Comparison of ENCODE assay signal across 8 mouse cellular contexts in genomic region chr13:58588655-58589516, GRCm38 (mm10). TPM values are rescaled to one million over a fixed set of nuclear protein-coding genes. Genes with fewer than 3 reads are reported as not detected.
DNase-seq lines count a peak whose midpoint lies in the region; ATAC-seq and TF ChIP-seq lines count a peak whose summit lies in the region.

No protein-coding gene starts in this region.

- no peaks in the 10 kb centered on the region for H3K9me3 ChIP-seq in heart, embryonic 13.5 days
- H3K9me3 ChIP-seq in intestine, embryonic 15.5 days, result no peaks in the 10 kb centered on the region
- no peaks in the 10 kb centered on the region for H3K9me3 ChIP-seq in lung, postnatal 0 days (ENCODE audit: low read length)

- 0 out of 2 replicates have a peak, but pooled peaks cover 12% of the 10 kb centered on the region for H3K27me3 ChIP-seq in heart, embryonic 13.5 days (replicated peaks)
- no peaks in the 10 kb centered on the region for H3K27me3 ChIP-seq in intestine, embryonic 15.5 days (replicated peaks)
- H3K27me3 ChIP-seq in lung, postnatal 0 days (replicated peaks; ENCODE audit: insufficient read depth, low read length), result no peaks in the 10 kb centered on the region

- H3K4me1 ChIP-seq in heart, embryonic 13.5 days, result 0 out of 2 replicates have a peak, but pooled peaks cover 3% of the 10 kb centered on the region
- no peaks in the 10 kb centered on the region for H3K4me1 ChIP-seq in intestine, embryonic 15.5 days (replicated peaks)
- no peaks in the 10 kb centered on the region for H3K4me1 ChIP-seq in lung, postnatal 0 days (ENCODE audit: insufficient read depth, low read depth, low read length)

- TF ChIP-seq EP300 in lung, postnatal 0 days (IDR thresholded peaks at IDR 0.05), result no peak

- H3K9ac ChIP-seq in heart, embryonic 13.5 days, result peak overlapping the region; percentile 58; the same call in 1 of the 2 replicates
- no peak overlapping the region for H3K9ac ChIP-seq in intestine, embryonic 15.5 days
- H3K9ac ChIP-seq in lung, postnatal 0 days (replicated peaks; ENCODE audit: low read depth), result no peak overlapping the region

- intact Hi-C loops in heart, postnatal 10 days (cut with DNase I), result loop anchor here (1.0 kb wide), 1 partner anchor 301 kb away; no protein-coding TSS in a partner anchor
- intact Hi-C loops in gastrocnemius, postnatal 36 days (cut with DNase I), result loop anchor here (2.0 kb wide), 1 partner anchor 300 kb away; no protein-coding TSS in a partner anchor

- no peak for DNase-seq in heart, postnatal 10 days
- peak; percentile 57 for DNase-seq in brain, embryonic 18.5 days (ENCODE audit: low read depth, low spot score)
- DNase-seq in lung, postnatal 0 days (ENCODE audit: low spot score), result no peak
- DNase-seq in telencephalon, adult 2 months (ENCODE audit: low read depth, low spot score), result peak; percentile 55
- no peak for DNase-seq in gastrocnemius, postnatal 36 days
- no peak for DNase-seq in urinary bladder, postnatal 4 days (ENCODE audit: low spot score in 2 of 2)

- H3K4me3 ChIP-seq in heart, embryonic 13.5 days, result peak overlapping the region; percentile 25
- H3K4me3 ChIP-seq in intestine, embryonic 15.5 days (replicated peaks), result no peak overlapping the region
- H3K4me3 ChIP-seq in lung, postnatal 0 days (ENCODE audit: low read depth, low read length), result no peak overlapping the region

- H3K36me3 ChIP-seq in heart, embryonic 13.5 days, result no peaks in the 10 kb centered on the region
- H3K36me3 ChIP-seq in intestine, embryonic 15.5 days, result no peaks in the 10 kb centered on the region
- no peaks in the 10 kb centered on the region for H3K36me3 ChIP-seq in lung, postnatal 0 days (ENCODE audit: insufficient read depth, low read length)

- H3K4me2 ChIP-seq in heart, embryonic 13.5 days, result peak overlapping the region; percentile 58
- H3K4me2 ChIP-seq in intestine, embryonic 15.5 days (replicated peaks), result peak overlapping the region; percentile 45
- H3K4me2 ChIP-seq in lung, postnatal 0 days (replicated peaks; ENCODE audit: low read depth, low read length), result peak overlapping the region; percentile 44

- 49% methylated on average over 15 of the region's 15 CpGs for WGBS in heart, embryonic 13.5 days
- WGBS in intestine, embryonic 15.5 days, result 57% methylated on average over 15 of the region's 15 CpGs
- 50% methylated on average over 15 of the region's 15 CpGs for WGBS in lung, postnatal 0 days

- TF ChIP-seq CTCF in lung, postnatal 0 days (IDR thresholded peaks at IDR 0.05), result no peak

- ATAC-seq in heart, embryonic 13.5 days (ENCODE audit: extremely low read depth, insufficient number of reproducible peaks, low FRiP score, low TSS enrichment), result no peak
- no peak; the same call in 1 of the 2 replicates for ATAC-seq in intestine, embryonic 15.5 days
- peak; percentile 20; the same call in 1 of the 2 replicates for ATAC-seq in lung, postnatal 0 days

- H3K27ac ChIP-seq in heart, embryonic 13.5 days (replicated peaks), result no peak overlapping the region
- H3K27ac ChIP-seq in intestine, embryonic 15.5 days, result no peak overlapping the region
- H3K27ac ChIP-seq in lung, postnatal 0 days (ENCODE audit: low read length), result no peak overlapping the region

RNA-seq across cellular contexts. Expression of gene Slc28a3, which starts 21.8 kb away (rescaled TPM):
- polyA plus RNA-seq in heart, embryonic 13.5 days (2015; fragmentation: Nextera tagmentation; extraction: Ambion mirVana), result not detected in 2 replicates
- total RNA-seq in heart, postnatal 10 days (2021), result not detected
- 0.65 and 0.91 TPM in 2 replicates for polyA plus RNA-seq in intestine, embryonic 15.5 days (2015; fragmentation: Nextera tagmentation; extraction: Ambion mirVana)
- polyA plus RNA-seq in lung, postnatal 0 days (2015; fragmentation: Nextera tagmentation; extraction: Ambion mirVana), result 0.05 and 0.18 TPM in 2 replicates
- total RNA-seq in gastrocnemius, postnatal 36 days (2021), result not detected

Comparison
In these comparisons a context has a peak if more than half of its experiments do, and no peak if none do; other contexts are left out.
1. DNase-seq: peak in brain, embryonic 18.5 days (single experiment) and telencephalon, adult 2 months (single experiment); none in heart, postnatal 10 days (0 of 2), lung, postnatal 0 days (single experiment), gastrocnemius, postnatal 36 days (0 of 2) and urinary bladder, postnatal 4 days (0 of 2).
2. Peak in every context shown above with its lines, with median percentiles within 50 percentile points of each other: H3K4me2 ChIP-seq.